Mouse (Mus musculus): ENCODE data around the gene Ddx1. TPM values are rescaled to one million over a fixed set of nuclear protein-coding genes. Genes with fewer than 3 reads are reported as not detected.

Gene Ddx1
- 10 to 100 TPM; 96.7 to 97.1 TPM for total RNA-seq (2021)
- long read RNA-seq, experiment 1, full-length matches to known transcripts, result 142 of 154 reads
- long read RNA-seq, experiment 1, partial matches to known transcripts, result 8 of 154 reads
- long read RNA-seq, experiment 1, other reads (novel, unspliced or antisense), result 4 of 154 reads
- long read RNA-seq, experiment 2, full-length matches to known transcripts, result 151 of 168 reads
- long read RNA-seq, experiment 2, partial matches to known transcripts, result 13 of 168 reads
- long read RNA-seq, experiment 2, other reads (novel, unspliced or antisense), result 4 of 168 reads

DNA sequence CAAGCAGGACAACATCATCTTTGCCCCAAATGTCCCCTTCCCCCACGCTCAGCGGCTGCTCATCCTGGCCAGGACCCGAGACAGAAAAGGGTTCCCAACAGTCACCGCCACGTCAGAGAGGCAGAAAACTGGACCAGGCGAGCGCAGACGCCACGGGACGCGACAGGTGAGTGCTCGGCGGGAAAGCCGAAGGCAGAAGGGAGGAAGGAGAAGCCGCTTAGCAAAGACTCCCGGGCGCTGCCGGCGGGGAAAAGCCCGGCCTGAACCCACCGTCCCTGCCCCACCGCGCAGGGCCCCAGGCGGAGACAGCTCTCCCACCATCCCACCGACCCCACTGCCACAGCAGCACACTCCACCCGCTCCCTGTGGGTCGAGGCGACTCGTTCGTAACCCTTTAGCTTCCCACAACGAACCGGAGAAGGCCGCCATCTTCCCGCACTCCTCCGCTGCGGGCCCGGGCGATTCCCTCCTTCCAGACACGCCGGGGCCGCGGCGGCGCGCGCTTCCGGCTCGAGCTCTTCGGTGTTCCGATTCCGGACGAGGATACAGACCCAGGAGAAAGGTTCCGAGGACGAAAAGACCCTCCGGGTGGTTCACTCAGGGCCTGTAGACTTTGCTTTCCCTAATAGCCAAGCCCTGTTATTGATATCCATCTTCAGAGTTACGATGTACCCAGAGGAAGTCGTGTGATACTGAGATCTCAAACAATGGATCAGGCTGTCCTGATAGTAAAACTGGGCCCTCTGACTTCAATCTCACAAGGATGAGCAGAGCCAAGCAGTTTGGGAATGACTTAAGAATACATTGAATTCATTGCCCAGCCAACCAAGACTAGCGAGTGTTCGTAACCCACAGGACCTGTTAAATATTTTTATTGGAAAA, at the start of gene Ddx1:
TSS of gene Ddx1 (minus strand) at position 523 of the 882 bp plus-strand sequence.
- peak; percentile 77 for DNase-seq
- intact Hi-C loops (cut with DNase I; ENCODE audit: low total_unique reads), result no loop called here

DNA sequence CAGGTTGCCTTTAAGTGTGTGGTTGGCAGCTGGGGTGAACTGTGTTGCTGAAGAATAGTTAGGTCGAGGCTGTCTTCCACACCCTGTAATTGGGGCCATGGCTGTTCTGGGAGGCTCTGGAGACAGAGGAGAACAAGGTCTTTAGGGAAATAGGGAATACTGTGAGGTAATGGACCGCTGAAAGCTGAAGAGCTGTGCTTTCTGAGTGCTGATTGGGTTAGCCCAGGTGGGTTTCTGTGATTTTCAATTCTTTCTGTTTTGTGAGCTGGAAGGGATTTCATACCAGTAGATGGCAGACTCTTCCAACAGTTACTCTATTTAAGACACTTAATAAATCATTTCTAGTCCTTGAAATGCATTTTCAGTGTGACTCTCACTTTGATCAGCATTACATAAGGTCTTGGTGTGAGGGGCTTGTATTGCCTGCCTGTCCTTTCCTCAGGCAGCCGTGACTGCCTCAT, 44.4 kb upstream of the Ddx1 start:
- no peak for DNase-seq
- intact Hi-C loops (cut with DNase I; ENCODE audit: low total_unique reads), result no loop called here

DNA sequence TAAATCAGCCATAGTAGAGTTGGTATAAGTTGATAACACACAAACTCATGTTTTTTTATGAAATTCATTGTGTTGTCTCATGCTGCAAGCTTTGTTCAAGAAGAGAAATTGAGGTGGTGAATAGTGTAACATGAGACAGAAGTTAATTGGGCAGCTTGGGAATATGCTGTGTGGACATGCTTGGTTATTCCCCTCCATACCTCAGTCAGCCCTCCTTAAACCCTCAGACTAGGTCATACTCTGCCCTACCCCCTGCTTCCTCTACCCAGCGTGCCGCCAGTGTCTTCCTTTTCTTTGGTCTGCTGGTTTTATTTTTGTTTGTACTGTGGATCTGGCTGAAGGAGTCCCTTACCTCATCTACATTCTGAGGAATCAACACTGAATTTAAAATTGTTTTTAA, 42.4 kb upstream of the Ddx1 start:
- DNase-seq, result no peak
- intact Hi-C loops (cut with DNase I; ENCODE audit: low total_unique reads), result no loop called here

DNA sequence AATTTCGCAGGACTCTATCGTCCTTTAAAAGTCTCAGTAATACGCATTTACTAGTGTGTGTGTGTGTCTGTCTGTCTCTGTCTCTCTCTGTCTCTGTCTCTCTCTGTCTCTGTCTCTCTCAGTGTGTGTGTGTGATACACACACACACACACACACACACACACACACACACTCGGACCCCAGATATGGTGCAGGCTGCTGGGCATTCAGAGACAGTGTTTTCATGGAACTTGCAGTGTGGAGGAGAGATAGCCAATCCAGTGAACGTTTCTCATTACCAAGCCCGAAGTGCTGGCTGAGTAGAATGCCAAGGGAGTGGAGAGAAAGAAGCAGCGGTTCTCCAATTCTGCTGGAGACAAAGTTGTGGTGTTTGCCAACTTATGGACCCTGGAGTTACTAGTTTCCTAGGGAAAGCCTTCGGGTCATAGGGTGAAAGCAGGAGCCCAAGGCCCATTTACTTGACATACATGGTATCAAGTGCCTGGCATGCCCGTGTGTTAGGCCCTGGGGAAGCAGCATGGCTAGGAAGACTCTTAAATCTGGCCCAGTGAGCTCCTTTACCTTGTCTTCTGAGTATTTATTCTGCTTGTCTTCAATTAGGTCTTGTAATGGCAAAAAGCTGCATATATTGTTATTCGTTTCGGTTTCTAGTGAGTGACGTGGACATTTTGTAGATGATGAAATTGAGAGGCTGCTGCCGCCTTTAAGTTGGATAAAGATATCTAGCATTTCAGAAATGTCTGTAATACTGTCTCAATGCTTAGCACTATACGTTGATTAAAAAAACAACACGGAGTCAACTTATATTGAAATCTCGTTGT, 20.8 kb upstream of the Ddx1 start:
- DNase-seq, result no peak
- intact Hi-C loops (cut with DNase I; ENCODE audit: low total_unique reads), result no loop called here

DNA sequence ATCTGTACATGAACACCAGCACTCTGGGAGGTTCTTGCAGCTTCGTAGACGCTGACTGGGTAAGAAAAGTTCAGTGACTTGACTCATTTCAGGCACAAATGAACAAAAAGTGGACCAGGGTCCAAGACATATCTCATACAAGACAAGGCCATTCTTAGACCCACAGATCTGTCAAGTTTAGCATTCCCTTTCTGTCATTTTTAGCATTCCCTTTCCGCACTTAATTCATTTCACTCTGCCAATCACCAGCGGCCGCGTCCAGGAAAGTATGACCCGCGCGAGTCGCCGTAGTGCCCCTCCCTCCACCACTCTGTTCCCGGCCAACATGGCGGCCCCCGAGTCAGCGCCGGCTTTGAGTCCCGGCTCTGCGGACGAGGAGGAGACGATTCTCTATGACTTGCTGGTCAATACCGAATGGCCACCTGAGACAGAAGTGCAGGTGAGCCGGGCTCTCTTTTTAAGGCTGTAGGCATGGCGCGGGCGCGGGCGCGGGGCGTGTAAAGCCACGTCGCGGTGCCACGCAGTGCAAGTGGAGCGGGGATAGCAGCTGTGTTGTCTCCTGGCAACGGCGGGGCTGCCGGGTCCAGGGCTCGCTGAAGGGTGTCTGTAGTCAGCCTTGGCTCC, 19.9 kb upstream of the Ddx1 start, which contains the start of gene Nbas:
TSS of gene Nbas (plus strand) at position 308 of the 624 bp plus-strand sequence.
- intact Hi-C loops (cut with DNase I; ENCODE audit: low total_unique reads), result no loop called here
- DNase-seq, result peak; percentile 86

DNA sequence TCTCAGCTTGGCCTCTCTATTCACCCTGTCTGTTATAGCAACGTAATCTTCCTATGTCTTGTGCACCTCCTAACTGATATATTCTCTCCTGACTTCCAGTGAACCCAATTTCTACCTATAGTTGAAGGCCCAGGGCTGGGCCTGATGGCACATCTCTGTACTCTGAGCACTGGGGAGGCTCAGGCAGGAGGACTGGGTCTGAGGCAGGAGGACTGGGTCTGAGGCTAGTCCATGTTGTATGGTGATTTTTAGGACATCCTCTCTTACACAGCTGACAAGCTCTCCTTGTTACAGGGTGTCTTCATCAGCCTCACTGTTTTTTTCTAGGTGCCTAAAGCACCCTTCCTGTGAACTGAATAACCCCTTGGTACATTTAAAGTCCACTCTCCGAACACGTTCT, 19.4 kb upstream of the Ddx1 start:
- intact Hi-C loops (cut with DNase I; ENCODE audit: low total_unique reads), result no loop called here
- no peak for DNase-seq

DNA sequence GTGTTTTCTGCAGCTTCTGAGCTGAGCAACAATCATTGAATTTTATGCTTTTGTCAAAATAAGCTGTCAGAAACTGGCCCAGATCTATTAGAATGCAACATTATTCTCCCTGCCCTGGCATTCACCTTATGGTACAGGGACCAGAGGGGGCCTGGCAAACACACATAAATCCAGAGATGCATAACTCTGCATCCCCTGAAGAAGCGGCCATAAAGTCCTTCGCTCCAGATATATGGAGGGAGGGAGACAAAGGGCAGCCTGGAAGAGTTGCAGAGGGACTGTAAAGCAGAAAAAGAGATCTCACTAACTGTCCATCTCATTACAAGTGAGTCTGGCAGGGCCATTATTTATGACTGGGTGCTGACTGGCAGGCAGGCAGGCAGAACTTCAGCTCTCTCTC, 6.7 kb upstream of the Ddx1 start:
- intact Hi-C loops (cut with DNase I; ENCODE audit: low total_unique reads), result no loop called here
- DNase-seq, result no peak

DNA sequence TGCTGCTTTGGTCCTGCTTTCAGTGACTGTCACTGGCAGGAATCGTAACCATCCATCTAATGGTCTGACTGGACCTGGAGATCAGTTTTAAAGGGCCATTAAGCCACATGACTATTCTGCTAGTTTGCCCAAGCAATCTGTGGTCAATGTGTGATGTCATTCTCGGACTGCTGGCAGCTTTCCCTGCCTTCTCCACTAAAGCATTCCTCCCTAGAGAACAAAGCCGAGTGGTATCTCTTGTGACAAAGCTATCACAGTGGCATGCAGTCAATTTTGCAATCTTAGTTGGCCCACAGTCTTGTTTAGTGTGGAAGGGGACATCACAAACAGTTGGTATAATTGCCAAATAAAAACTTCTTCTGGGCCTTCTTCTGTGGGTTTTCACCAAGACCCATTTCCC, 6.1 kb upstream of the Ddx1 start:
- no peak for DNase-seq
- intact Hi-C loops (cut with DNase I; ENCODE audit: low total_unique reads), result no loop called here

DNA sequence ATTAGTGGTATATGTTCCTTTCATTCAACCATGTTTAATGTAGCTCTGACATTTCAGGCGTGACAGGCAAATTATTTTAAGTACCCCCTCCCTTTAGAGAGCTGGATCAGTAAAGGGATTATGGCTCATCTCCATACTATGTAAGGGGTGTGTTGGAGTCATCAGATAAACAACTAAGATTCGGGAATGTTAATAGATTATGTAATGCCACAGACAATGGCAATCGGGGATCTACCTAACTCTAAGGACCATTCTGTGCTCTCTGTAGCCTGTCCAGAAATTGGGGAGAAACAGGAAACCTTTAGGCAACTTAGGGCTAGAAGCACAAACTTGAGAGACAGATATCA, 533 bp upstream of the Ddx1 start:
- DNase-seq, result no peak
- intact Hi-C loops (cut with DNase I; ENCODE audit: low total_unique reads), result no loop called here

DNA sequence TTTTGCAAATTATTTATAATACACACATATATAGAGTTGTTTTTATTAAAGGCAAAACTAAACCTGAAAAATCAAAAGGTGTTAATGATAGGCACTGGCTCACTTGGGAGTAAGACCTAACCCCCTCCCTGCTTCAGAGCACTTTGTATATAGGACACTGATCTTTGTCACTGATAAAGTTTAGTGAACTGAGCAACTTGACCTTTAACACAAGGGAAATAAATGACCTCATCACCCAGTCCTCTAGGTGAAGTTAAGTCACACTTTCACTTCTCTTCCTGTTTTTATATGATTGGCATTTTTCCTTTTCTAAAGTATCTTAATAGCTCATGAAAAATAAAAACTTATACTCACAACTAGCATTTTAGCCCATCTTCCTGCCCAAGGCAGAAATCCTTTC, 6.6 kb downstream of the Ddx1 start:
- no peak for DNase-seq
- intact Hi-C loops (cut with DNase I; ENCODE audit: low total_unique reads), result no loop called here

DNA sequence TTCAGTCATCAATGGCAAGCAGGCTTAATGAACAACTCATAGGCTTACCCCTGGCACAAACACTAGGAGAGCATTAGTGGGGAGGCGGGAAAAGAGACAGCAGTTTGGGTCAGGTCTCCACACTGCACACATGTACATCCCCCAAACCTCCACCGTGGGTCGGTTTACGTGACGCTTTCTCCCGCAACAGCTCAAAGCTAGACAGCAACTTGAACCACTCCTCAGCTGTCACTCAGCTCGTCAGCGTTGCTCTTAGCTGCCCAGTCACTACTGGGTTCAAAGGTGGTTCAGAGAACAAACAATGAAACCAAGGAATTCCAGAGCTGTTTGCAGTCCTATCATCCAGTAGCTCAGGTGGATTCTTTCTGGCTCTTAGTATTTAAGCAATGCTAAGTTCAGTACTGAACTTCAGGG, 30.9 kb downstream of the Ddx1 start:
- intact Hi-C loops (cut with DNase I; ENCODE audit: low total_unique reads), result loop anchor here (5.0 to 10.0 kb wide), 3 partner anchors 276 to 801 kb away; partner anchors contain the start of gene Mycn
- DNase-seq, result no peak

DNA sequence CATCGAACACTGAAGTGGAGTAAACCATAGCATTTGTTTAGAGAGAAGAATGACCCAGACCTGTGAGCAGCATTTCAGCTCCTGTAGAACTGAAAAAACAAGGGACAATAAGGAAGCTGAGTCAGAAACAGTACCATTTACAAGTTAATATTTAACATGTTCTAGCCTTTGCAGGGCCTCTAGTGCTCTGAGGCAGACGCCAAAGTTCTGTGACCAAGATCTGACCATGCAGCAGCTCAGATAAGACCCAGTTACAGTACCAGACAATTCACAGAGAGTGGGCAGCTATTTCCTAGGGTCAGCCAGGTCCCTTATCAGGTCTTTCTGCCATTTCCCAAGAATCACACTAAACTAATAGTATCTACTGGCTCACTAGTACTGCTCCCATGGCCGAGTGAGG, 31.4 kb downstream of the Ddx1 start:
- intact Hi-C loops (cut with DNase I; ENCODE audit: low total_unique reads), result loop anchor here (5.0 to 10.0 kb wide), 3 partner anchors 275 to 800 kb away; partner anchors contain the start of gene Mycn
- no peak for DNase-seq

DNA sequence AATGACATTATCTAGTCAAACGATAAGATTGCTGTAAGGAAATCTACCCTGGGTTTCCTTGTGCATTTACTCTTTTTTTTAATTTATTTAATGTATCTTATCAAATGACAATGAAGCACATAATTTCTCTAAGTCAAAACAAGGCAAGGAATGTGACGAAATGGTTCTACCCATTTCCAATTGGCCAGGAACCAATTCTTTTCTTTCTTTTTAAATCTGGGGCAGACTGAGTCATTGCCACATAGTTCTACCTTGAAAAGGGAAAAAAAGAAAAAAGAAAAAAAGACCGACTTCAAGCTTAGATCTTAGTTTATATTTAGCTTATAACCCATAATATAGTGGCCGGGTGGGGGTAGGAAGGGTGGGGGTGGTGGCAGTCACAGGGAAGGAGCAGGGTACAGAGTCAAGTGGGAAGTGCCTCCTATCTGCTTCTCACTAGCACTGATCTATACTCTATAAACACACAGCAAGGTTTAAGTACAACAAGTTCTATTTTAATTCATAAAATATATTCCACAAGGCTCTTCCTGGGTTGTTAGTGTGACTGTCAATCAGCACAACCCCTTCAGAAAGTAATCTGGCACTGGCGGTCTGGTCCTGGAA, 32.4 kb downstream of the Ddx1 start:
- intact Hi-C loops (cut with DNase I; ENCODE audit: low total_unique reads), result loop anchor here (5.0 to 10.0 kb wide), 3 partner anchors 274 to 799 kb away; partner anchors contain the start of gene Mycn
- no peak for DNase-seq

DNA sequence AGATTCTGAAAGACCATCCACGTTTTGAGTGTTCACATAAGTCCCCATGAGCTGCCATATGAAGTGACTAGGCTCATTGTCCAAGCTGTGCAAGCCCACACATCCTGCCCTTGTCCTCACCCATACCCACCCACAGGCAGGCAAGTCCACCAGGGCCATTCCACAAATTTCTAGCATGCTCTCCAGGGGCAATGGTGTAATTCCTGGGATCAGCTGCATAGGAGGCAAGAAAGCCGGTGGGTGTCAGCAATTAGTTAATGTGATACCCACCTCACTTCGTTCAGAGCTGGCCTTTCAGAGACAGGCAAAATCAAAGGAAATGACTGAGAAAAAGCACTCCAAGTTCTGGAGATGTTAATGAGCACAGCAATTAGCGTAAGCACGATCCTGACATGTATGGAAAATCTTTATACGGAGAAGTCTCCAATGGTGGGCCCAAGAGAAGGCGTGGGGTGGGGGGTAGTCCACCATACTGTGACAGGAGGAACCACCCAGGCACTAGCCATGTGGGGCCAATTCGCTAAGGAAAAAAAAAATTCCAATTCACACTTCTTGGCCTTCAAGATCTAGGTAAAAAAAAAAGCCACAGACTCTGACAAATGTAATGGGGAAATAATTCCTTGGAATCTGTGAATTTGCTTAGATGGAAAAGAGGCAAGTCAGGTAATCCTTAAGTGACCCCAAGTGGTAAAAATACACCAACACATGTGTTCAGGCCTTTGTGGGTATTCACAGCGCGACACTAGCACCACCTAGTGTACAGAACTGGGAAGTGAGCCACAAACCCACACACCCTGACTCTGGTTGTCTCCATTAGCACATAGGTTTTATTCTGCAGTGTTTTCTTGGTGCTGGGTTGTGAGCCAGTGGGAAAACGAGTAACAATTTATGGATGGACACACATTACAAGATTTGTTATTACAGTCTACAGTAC, 34.4 kb downstream of the Ddx1 start:
- peak; percentile 74 for DNase-seq
- intact Hi-C loops (cut with DNase I; ENCODE audit: low total_unique reads), result loop anchor here (5.0 to 10.0 kb wide), 3 partner anchors 272 to 797 kb away; partner anchors contain the start of gene Mycn

DNA sequence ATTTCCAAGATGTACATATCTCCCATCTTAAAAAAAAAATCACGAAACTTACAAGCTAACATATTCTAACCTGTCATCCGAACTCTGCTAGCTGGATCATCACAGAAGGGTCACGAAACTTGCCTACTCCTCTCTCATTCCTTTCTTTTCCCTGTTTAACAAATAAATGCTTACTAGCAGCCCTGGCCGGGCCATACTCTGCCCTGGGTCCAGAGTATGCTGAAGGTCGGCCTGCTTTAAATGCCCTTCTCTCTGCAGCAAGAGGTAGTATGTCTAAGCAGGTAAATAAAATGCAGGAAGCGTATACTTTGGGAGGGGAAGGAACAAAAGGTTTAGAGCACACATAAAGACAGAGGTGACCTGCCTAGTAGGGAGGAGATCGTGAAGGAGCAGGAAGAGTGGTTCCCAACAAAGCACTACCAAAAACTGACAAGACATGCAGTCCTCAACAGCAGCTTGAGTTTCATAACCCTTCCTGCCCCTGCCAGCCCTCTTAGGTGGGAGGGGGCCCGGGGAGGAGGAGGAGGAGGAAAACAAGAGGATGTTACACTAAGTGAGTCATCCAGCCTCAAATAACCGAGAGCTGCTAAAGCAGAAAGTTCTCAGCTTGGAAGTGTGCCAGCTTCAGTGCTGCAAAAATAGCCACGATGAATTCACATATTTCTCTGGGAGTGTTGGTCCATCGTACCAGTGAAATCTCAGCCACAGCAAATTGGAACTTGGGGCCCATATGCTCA, 37.1 kb downstream of the Ddx1 start:
- DNase-seq, result peak; percentile 56
- intact Hi-C loops (cut with DNase I; ENCODE audit: low total_unique reads), result loop anchor here (10.0 kb wide), 1 partner anchor 437 kb away; no protein-coding TSS in a partner anchor

DNA sequence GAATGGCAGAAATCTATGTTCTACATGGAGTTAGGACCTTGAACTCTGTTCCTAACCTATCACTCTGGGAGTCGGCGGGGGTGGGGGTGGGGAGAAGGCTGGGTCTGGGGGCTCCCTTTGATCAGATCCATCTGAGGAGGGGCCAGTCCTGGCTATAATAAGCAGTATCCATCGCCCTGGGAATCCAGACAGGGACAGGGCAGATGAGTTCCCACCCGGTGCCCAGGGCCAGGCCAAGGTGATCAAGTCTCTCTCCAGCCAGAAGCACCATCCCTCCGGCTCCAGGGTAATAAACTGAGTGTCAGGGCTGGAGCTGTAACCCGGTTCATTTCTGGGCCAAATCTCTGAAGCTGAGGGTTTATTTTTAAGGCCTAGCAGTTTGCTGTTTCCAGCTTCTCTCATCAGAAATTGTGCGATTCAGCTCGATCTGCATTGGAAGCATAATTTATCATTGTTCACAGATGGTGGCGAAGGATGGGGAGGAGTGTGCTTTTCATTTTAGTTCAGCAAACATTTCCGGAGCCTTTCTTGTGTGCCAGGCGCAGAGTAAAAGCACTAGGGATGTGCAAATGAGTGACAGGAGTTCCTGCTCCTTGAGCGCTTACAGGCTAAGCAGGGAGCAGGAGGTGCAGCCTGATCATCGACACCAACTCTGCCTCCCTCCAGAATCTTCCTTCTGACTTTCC, 39.2 kb downstream of the Ddx1 start:
- intact Hi-C loops (cut with DNase I; ENCODE audit: low total_unique reads), result loop anchor here (5.0 to 10.0 kb wide), 2 partner anchors 435 to 588 kb away; no protein-coding TSS in a partner anchor
- no peak for DNase-seq

Measured in gastrocnemius, postnatal 14 days (tissue).